Comparison of ENCODE assay signal across 17 mouse cellular contexts in the genomic region with DNA sequence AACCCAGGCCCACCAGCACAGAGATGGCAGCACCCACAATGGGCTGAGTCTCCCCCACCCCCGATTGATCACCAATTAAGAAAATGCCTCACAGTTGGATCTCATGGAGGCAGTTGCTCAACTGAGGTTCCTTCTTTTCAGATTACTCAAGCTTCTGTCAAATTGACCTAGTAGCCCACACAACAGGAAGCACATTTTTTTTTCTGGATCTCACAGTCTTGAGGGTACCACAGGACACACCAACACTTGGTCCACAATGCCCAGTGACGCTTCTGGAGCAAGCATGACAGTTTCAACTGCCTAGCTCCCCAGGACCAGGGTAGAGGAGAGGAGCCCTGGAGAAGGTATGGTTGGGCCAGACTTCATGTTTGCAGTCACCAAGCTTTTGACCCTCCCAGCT. TPM values are rescaled to one million over a fixed set of nuclear protein-coding genes. Genes with fewer than 3 reads are reported as not detected.
"Had no signal": no experiment of that assay in that cellular context is flagged by ENCODE, and none has a peak within 500 bp of the region (broad histone marks: within the 10 kb centered on the region; RNA-seq: fewer than 3 reads in every experiment).

No protein-coding gene starts in this region.

- H3K36me3 ChIP-seq: limb, embryonic 13.5 days; lung, embryonic 15.5 days; midbrain, embryonic 12.5 days; neural tube, embryonic 13.5 days had no signal

- H3K4me3 ChIP-seq: limb, embryonic 13.5 days; lung, embryonic 15.5 days; midbrain, embryonic 12.5 days had no signal

- H3K9ac ChIP-seq: limb, embryonic 13.5 days; liver, embryonic 14.5 days; lung, embryonic 15.5 days; midbrain, embryonic 12.5 days; neural tube, embryonic 13.5 days had no signal

- DNase-seq: kidney, adult 18-20 months; kidney, postnatal 10 days; kidney, postnatal 4 days; lung, postnatal 14 days; retina, postnatal 1 day; right cerebral cortex, postnatal 4 days; spleen, adult 18-20 months; thymus, adult 2 months; thymus, postnatal 25 days had no signal

- ATAC-seq: midbrain, embryonic 16.5 days had no signal

- H3K27ac ChIP-seq: layer of hippocampus, adult 2 months; limb, embryonic 13.5 days; liver, embryonic 14.5 days; lung, embryonic 15.5 days; midbrain, embryonic 12.5 days; neural tube, embryonic 13.5 days had no signal

RNA-seq across cellular contexts. Expression of gene Ksr2, which starts 3.6 kb away (rescaled TPM):
- total RNA-seq: megakaryocyte-erythroid progenitor cell, adult 5-6 weeks had no signal
